8 mouse cellular contexts compared by ENCODE assay signal in the genomic region with DNA sequence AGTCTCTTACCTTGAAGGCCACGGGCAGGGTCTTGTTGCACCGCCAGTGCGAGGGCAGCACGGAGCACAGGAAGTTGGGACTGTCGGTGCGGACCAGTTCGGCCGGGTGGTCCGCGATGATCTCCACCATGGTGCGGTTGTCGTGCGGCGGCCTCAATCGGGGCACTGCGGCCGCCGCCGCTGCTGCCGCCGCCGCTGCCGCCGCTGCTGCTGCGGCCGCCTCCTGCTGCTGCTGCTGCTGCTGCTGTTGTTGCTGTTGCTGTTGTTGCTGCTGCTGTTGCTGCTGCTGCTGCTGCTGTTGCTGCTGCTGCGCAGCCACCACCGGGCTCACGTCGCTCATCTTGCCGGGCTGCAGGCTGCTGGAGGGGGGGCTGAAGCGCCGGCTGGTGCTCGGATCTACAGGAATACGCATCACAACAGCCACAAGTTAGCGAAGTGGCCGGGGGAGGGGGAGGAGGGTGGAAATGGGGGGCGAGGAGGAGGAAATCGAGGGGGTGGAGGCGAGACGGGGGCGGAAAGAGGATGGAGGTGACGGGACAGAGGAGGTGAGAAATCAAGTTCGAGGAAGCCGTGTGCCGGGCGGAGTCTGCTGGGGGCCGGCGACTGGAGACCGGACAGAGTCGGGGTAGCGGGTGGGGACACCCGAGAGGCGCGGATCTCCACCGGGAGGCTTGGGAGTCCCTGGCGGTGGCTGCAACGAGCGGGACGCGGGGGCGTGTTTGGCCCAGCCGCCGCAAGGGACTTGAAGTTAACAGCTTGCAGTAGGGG. TPM values are rescaled to one million over a fixed set of nuclear protein-coding genes. Genes with fewer than 3 reads are reported as not detected.
A peak's percentile ranks its signal among the peaks of the same experiment; 100 is the strongest.
DNase-seq lines count a peak whose midpoint lies in the region; ATAC-seq lines count a peak whose summit lies in the region.

No protein-coding gene starts in this region.

- H3K9me3 ChIP-seq in forebrain, embryonic 11.5 days (ENCODE audit: control insufficient read depth, low read length): no peaks in the 10 kb centered on the region

- H3K4me1 ChIP-seq in forebrain, embryonic 11.5 days (replicated peaks; ENCODE audit: control insufficient read depth, insufficient read depth, low read length): peaks cover 8% of the 10 kb centered on the region; the same call in 1 of the 2 replicates

- H3K9ac ChIP-seq in forebrain, embryonic 11.5 days (ENCODE audit: low read length): peak overlapping the region; percentile 63

- whole genome bisulfite sequencing in forebrain, embryonic 11.5 days: under 1% methylated on average over 62 of the region's 64 CpGs

- intact Hi-C loops in left cerebral cortex, postnatal 4 days (cut with DNase I): loop anchor here (5.0 to 10.0 kb wide), 4 partner anchors 278 to 639 kb away; no protein-coding TSS in a partner anchor

- ATAC-seq in forebrain, embryonic 11.5 days (replicated peaks; ENCODE audit: low FRiP score): peak; percentile 17
- ATAC-seq in hematopoietic stem cell, adult 5-6 weeks (replicated peaks in 1 of 2; ENCODE audit: insufficient read depth in 1 of 2, low FRiP score in 2 of 2, low TSS enrichment in 1 of 2, low read depth in 1 of 2, poor library complexity in 2 of 2, severe bottlenecking in 2 of 2): peak; percentile 7 to 29; a peak in 2 of 4 replicates
- peak; percentile 14 for ATAC-seq in megakaryocyte progenitor cell, adult 5-6 weeks (replicated peaks; ENCODE audit: poor library complexity)

- peak; percentile 56 to 59 for DNase-seq in adrenal gland, adult 18-20 months (ENCODE audit: low spot score in 2 of 2)
- no peak for DNase-seq in adrenal gland, postnatal 14 days
- peak; percentile 84 for DNase-seq in Muller cell, postnatal 12 days (ENCODE audit: inconsistent ontology term)
- peak; percentile 82 for DNase-seq in forebrain, embryonic 11.5 days (ENCODE audit: low spot score)
- DNase-seq in left cerebral cortex, postnatal 4 days: peak; percentile 36
- DNase-seq in right cerebral cortex, postnatal 4 days: peak; percentile 31

- H3K4me2 ChIP-seq in forebrain, embryonic 11.5 days (ENCODE audit: low read depth, low read length, severe bottlenecking): peak overlapping the region; percentile 77

- H3K27me3 ChIP-seq in forebrain, embryonic 11.5 days (ENCODE audit: control insufficient read depth, insufficient read depth, low read length): peaks cover 57% of the 10 kb centered on the region

- H3K4me3 ChIP-seq in forebrain, embryonic 11.5 days (ENCODE audit: low read depth, low read length): peak overlapping the region; percentile 55

- no peaks in the 10 kb centered on the region for H3K36me3 ChIP-seq in forebrain, embryonic 11.5 days (ENCODE audit: control insufficient read depth, insufficient read depth, low read length)

- no peak overlapping the region for H3K27ac ChIP-seq in forebrain, embryonic 11.5 days (ENCODE audit: low read depth, low read length)

RNA-seq across cellular contexts. Expression of gene Supt3, which starts 41.5 kb away (rescaled TPM):
- 10 to 100 TPM; 19.2 to 30.1 TPM for total RNA-seq in adrenal gland, adult 18-20 months (2021)
- 20.7 and 22.3 TPM in 2 replicates for total RNA-seq in adrenal gland, postnatal 14 days (2021)
- polyA plus RNA-seq in forebrain, embryonic 11.5 days (2014; fragmentation: Nextera tagmentation; extraction: Ambion mirVana): 21.9 and 24.9 TPM in 2 replicates
- 19.0 and 24.0 TPM in 2 replicates for total RNA-seq in hematopoietic stem cell, adult 5-6 weeks (2017)
- 10 to 100 TPM; 20.2 to 24.4 TPM for total RNA-seq in left cerebral cortex, postnatal 4 days (2021)
- total RNA-seq in megakaryocyte progenitor cell, adult 5-6 weeks (2015): 26.2 and 37.9 TPM in 2 replicates
- 13.6 and 16.2 TPM in 2 replicates for total RNA-seq in megakaryocyte progenitor cell, adult 5-6 weeks (2017)
